Mouse (Mus musculus): Measurements from ENCODE around the gene Prpf40b. TPM values are rescaled to one million over a fixed set of nuclear protein-coding genes. Genes with fewer than 3 reads are reported as not detected.
A peak's percentile ranks its signal among the peaks of the same experiment; 100 is the strongest.

Gene Prpf40b
- polyA plus RNA-seq, 1 experiment from 2014 or later, result 8.0 TPM

GRCm38 (mm10) chr15:99320168-99320674 is 25.3 kb downstream of the Prpf40b start:
- no peaks in the 10 kb centered on the region for H3K27me3 ChIP-seq (ENCODE audit: control insufficient read depth, insufficient read depth, low read depth, low read length)
- H3K9me3 ChIP-seq (replicated peaks; ENCODE audit: control insufficient read depth, low read length), result no peaks in the 10 kb centered on the region
- H3K4me3 ChIP-seq (ENCODE audit: low read depth, low read length), result no peak overlapping the region
- H3K4me1 ChIP-seq (ENCODE audit: control insufficient read depth, low read depth, low read length), result no peaks in the 10 kb centered on the region
- H3K36me3 ChIP-seq (ENCODE audit: control insufficient read depth, insufficient read depth), result peaks cover 5% of the 10 kb centered on the region
- ATAC-seq (ENCODE audit: low read depth), result no peak
- no peak overlapping the region for H3K9ac ChIP-seq (ENCODE audit: low read depth, low read length)
- 69% methylated on average over 10 of the region's 10 CpGs for WGBS (ENCODE audit: insufficient replicate concordance)
- no peak overlapping the region for H3K27ac ChIP-seq (ENCODE audit: low read length)
- H3K4me2 ChIP-seq (ENCODE audit: low read depth, low read length), result no peak overlapping the region

- no peak for ATAC-seq (ENCODE audit: low read depth)
These were observed 26.1 kb downstream of the Prpf40b start for GRCm38 (mm10) chr15:99320978-99321377.

GRCm38 (mm10) chr15:99324151-99324550 is 29.3 kb downstream of the Prpf40b start:
- H3K27me3 ChIP-seq (ENCODE audit: control insufficient read depth, insufficient read depth, low read depth, low read length), result no peaks in the 10 kb centered on the region
- no peak overlapping the region for H3K9ac ChIP-seq (ENCODE audit: low read depth, low read length)
- no peak overlapping the region for H3K4me3 ChIP-seq (ENCODE audit: low read depth, low read length)
- peaks cover 5% of the 10 kb centered on the region for H3K36me3 ChIP-seq (ENCODE audit: control insufficient read depth, insufficient read depth)
- 63% methylated on average over 9 of the region's 9 CpGs for WGBS (ENCODE audit: insufficient replicate concordance)
- ATAC-seq (ENCODE audit: low read depth), result no peak
- H3K4me1 ChIP-seq (ENCODE audit: control insufficient read depth, low read depth, low read length), result no peaks in the 10 kb centered on the region
- H3K9me3 ChIP-seq (replicated peaks; ENCODE audit: control insufficient read depth, low read length), result no peaks in the 10 kb centered on the region
- H3K27ac ChIP-seq (ENCODE audit: low read length), result no peak overlapping the region
- no peak overlapping the region for H3K4me2 ChIP-seq (ENCODE audit: low read depth, low read length)

More at GRCm38 (mm10) chr15:99320978-99321377, 26.1 kb downstream of the Prpf40b start:
- no peak overlapping the region for H3K4me3 ChIP-seq (ENCODE audit: low read depth, low read length)
- WGBS (ENCODE audit: insufficient replicate concordance), result 63% methylated on average over 9 of the region's 9 CpGs
- H3K9ac ChIP-seq (ENCODE audit: low read depth, low read length), result no peak overlapping the region
- H3K4me1 ChIP-seq (ENCODE audit: control insufficient read depth, low read depth, low read length), result no peaks in the 10 kb centered on the region
- H3K27me3 ChIP-seq (ENCODE audit: control insufficient read depth, insufficient read depth, low read depth, low read length), result no peaks in the 10 kb centered on the region
- H3K9me3 ChIP-seq (replicated peaks; ENCODE audit: control insufficient read depth, low read length), result no peaks in the 10 kb centered on the region
- peaks cover 5% of the 10 kb centered on the region for H3K36me3 ChIP-seq (ENCODE audit: control insufficient read depth, insufficient read depth)
- H3K4me2 ChIP-seq (ENCODE audit: low read depth, low read length), result no peak overlapping the region
- no peak overlapping the region for H3K27ac ChIP-seq (ENCODE audit: low read length)

GRCm38 (mm10) chr15:99325598-99325997 is 30.7 kb downstream of the Prpf40b start:
- peaks cover 2% of the 10 kb centered on the region; the same call in 1 of the 2 replicates for H3K4me1 ChIP-seq (ENCODE audit: control insufficient read depth, low read depth, low read length)
- H3K27ac ChIP-seq (ENCODE audit: low read length), result no peak overlapping the region
- no peak for ATAC-seq (ENCODE audit: low read depth)
- H3K4me2 ChIP-seq (ENCODE audit: low read depth, low read length), result no peak overlapping the region
- H3K9ac ChIP-seq (ENCODE audit: low read depth, low read length), result no peak overlapping the region
- H3K4me3 ChIP-seq (ENCODE audit: low read depth, low read length), result no peak overlapping the region
- H3K27me3 ChIP-seq (ENCODE audit: control insufficient read depth, insufficient read depth, low read depth, low read length), result no peaks in the 10 kb centered on the region
- WGBS (ENCODE audit: insufficient replicate concordance), result 73% methylated on average over 6 of the region's 6 CpGs
- peaks cover 5% of the 10 kb centered on the region for H3K36me3 ChIP-seq (ENCODE audit: control insufficient read depth, insufficient read depth)
- H3K9me3 ChIP-seq (replicated peaks; ENCODE audit: control insufficient read depth, low read length), result no peaks in the 10 kb centered on the region

- H3K9me3 ChIP-seq (replicated peaks; ENCODE audit: control insufficient read depth, low read length), result no peaks in the 10 kb centered on the region
- H3K4me1 ChIP-seq (ENCODE audit: control insufficient read depth, low read depth, low read length), result peaks cover 9% of the 10 kb centered on the region
- no peaks in the 10 kb centered on the region for H3K27me3 ChIP-seq (ENCODE audit: control insufficient read depth, insufficient read depth, low read depth, low read length)
- H3K9ac ChIP-seq (ENCODE audit: low read depth, low read length), result no peak overlapping the region
- no peak overlapping the region for H3K4me3 ChIP-seq (ENCODE audit: low read depth, low read length)
- no peak overlapping the region for H3K27ac ChIP-seq (ENCODE audit: low read length)
- peaks cover 5% of the 10 kb centered on the region for H3K36me3 ChIP-seq (ENCODE audit: control insufficient read depth, insufficient read depth)
- 31% methylated on average over 2 of the region's 2 CpGs for WGBS (ENCODE audit: insufficient replicate concordance)
- H3K4me2 ChIP-seq (ENCODE audit: low read depth, low read length), result no peak overlapping the region
- peak; percentile 39; the same call in 1 of the 2 replicates for ATAC-seq (ENCODE audit: low read depth)
These were observed 31.5 kb downstream of the Prpf40b start for GRCm38 (mm10) chr15:99326407-99326806.

- WGBS (ENCODE audit: insufficient replicate concordance), result 58% methylated on average over 1 of the region's 1 CpGs
- Histone ChIP-seq H3K36me3 (ENCODE audit: control insufficient read depth, insufficient read depth) (peaks cover 5% of the 10 kb centered on the region), H3K4me2 (ENCODE audit: low read depth, low read length) (no peak overlapping the region), H3K27me3 (ENCODE audit: control insufficient read depth, insufficient read depth, low read depth, low read length) (no peaks in the 10 kb centered on the region), H3K9ac (ENCODE audit: low read depth, low read length) (no peak overlapping the region), H3K4me1 (ENCODE audit: control insufficient read depth, low read depth, low read length) (peaks cover 14% of the 10 kb centered on the region), H3K4me3 (ENCODE audit: low read depth, low read length) (no peak overlapping the region), H3K27ac (ENCODE audit: low read length) (no peak overlapping the region), H3K9me3 (replicated peaks; ENCODE audit: control insufficient read depth, low read length) (no peaks in the 10 kb centered on the region)
- no peak for ATAC-seq (ENCODE audit: low read depth)
These were observed 32.1 kb downstream of the Prpf40b start for GRCm38 (mm10) chr15:99326959-99327358.

- Histone ChIP-seq H3K4me1 (ENCODE audit: control insufficient read depth, low read depth, low read length) (peaks cover 25% of the 10 kb centered on the region), H3K9me3 (replicated peaks; ENCODE audit: control insufficient read depth, low read length) (no peaks in the 10 kb centered on the region), H3K27me3 (ENCODE audit: control insufficient read depth, insufficient read depth, low read depth, low read length) (no peaks in the 10 kb centered on the region), H3K9ac (ENCODE audit: low read depth, low read length) (no peak overlapping the region), H3K4me3 (ENCODE audit: low read depth, low read length) (no peak overlapping the region), H3K36me3 (ENCODE audit: control insufficient read depth, insufficient read depth) (peaks cover 3% of the 10 kb centered on the region), H3K4me2 (ENCODE audit: low read depth, low read length) (no peak overlapping the region), H3K27ac (ENCODE audit: low read length) (no peak overlapping the region)
- WGBS (ENCODE audit: insufficient replicate concordance), result 67% methylated on average over 5 of the region's 5 CpGs
- no peak for ATAC-seq (ENCODE audit: low read depth)
These were observed 33.1 kb downstream of the Prpf40b start for GRCm38 (mm10) chr15:99328011-99328410.

- Histone ChIP-seq H3K27me3 (ENCODE audit: control insufficient read depth, insufficient read depth, low read depth, low read length) (no peaks in the 10 kb centered on the region), H3K4me2 (ENCODE audit: low read depth, low read length) (no peak overlapping the region), H3K36me3 (ENCODE audit: control insufficient read depth, insufficient read depth) (no peaks in the 10 kb centered on the region), H3K4me3 (ENCODE audit: low read depth, low read length) (no peak overlapping the region), H3K4me1 (ENCODE audit: control insufficient read depth, low read depth, low read length) (peaks cover 45% of the 10 kb centered on the region), H3K9ac (ENCODE audit: low read depth, low read length) (no peak overlapping the region), H3K9me3 (replicated peaks; ENCODE audit: control insufficient read depth, low read length) (no peaks in the 10 kb centered on the region), H3K27ac (ENCODE audit: low read length) (no peak overlapping the region)
- no peak for ATAC-seq (ENCODE audit: low read depth)
- 52% methylated on average over 2 of the region's 2 CpGs for whole genome bisulfite sequencing (ENCODE audit: insufficient replicate concordance)
These were observed 35.4 kb downstream of the Prpf40b start for GRCm38 (mm10) chr15:99330324-99330723.

- peaks cover 56% of the 10 kb centered on the region for H3K4me1 ChIP-seq (ENCODE audit: control insufficient read depth, low read depth, low read length)
- no peak overlapping the region for H3K4me2 ChIP-seq (ENCODE audit: low read depth, low read length)
- no peak overlapping the region for H3K9ac ChIP-seq (ENCODE audit: low read depth, low read length)
- H3K27ac ChIP-seq (ENCODE audit: low read length), result no peak overlapping the region
- no peaks in the 10 kb centered on the region for H3K9me3 ChIP-seq (replicated peaks; ENCODE audit: control insufficient read depth, low read length)
- H3K4me3 ChIP-seq (ENCODE audit: low read depth, low read length), result no peak overlapping the region
- no peak for ATAC-seq (ENCODE audit: low read depth)
- H3K27me3 ChIP-seq (ENCODE audit: control insufficient read depth, insufficient read depth, low read depth, low read length), result no peaks in the 10 kb centered on the region
- no peaks in the 10 kb centered on the region for H3K36me3 ChIP-seq (ENCODE audit: control insufficient read depth, insufficient read depth)
- WGBS (ENCODE audit: insufficient replicate concordance), result 83% methylated on average over 5 of the region's 5 CpGs
These were observed 36.5 kb downstream of the Prpf40b start for GRCm38 (mm10) chr15:99331341-99331740.

All from liver, embryonic 16.5 days (tissue).